Mouse (Mus musculus): ENCODE measurements around the gene Gp6.

DNA sequence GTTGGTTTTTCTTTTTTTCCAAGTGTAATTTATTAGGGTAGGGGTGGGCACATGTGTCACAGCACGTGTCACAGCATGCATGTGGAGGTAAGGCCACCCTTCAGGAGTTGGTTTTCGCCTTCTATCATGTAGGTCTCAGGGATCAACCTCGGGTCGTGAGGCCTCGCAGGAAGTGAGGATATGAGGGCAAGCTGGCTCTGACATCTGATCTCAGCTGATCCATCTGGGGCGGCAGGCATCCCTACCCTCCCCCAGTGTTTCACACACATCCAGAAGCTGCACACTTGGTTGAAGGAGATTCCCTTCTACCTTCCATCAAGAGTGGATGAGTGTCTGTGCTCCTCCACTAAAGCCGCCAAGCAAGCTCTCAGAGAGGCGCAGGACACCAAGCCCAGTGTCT, 34.5 kb upstream of the Gp6 start:
- TF ChIP-seq POLR2A (IDR thresholded peaks at IDR 0.05; ENCODE audit: insufficient read length, low read depth) (no peak), POLR2AphosphoS2 (IDR thresholded peaks at IDR 0.05; ENCODE audit: insufficient read length, low read depth) (no peak), MYOD1 (IDR thresholded peaks at IDR 0.05; ENCODE audit: control insufficient read depth in 1 of 3, insufficient read length in 2 of 3, low read depth in 2 of 3) (no peak), MAX (IDR thresholded peaks at IDR 0.05; ENCODE audit: low read depth) (no peak), MYOG (IDR thresholded peaks at IDR 0.05; ENCODE audit: control insufficient read depth in 1 of 3, insufficient read depth in 1 of 3, insufficient read length in 2 of 3, low read depth in 2 of 3) (no peak), TCF12 (IDR thresholded peaks at IDR 0.05; ENCODE audit: insufficient read depth, poor library complexity, severe bottlenecking) (no peak), E2F4 (IDR thresholded peaks at IDR 0.05; ENCODE audit: insufficient read depth) (no peak), SRF (IDR thresholded peaks at IDR 0.05; ENCODE audit: control insufficient read depth, insufficient read length, low read depth) (no peak), USF1 (IDR thresholded peaks at IDR 0.05; ENCODE audit: low read depth) (no peak), CEBPB (IDR thresholded peaks at IDR 0.05; ENCODE audit: insufficient read depth, poor library complexity, severe bottlenecking) (no peak)

Measured in myocyte (in vitro differentiated cells).